Comparison of ENCODE assay signal across 22 mouse cellular contexts in the genomic region with DNA sequence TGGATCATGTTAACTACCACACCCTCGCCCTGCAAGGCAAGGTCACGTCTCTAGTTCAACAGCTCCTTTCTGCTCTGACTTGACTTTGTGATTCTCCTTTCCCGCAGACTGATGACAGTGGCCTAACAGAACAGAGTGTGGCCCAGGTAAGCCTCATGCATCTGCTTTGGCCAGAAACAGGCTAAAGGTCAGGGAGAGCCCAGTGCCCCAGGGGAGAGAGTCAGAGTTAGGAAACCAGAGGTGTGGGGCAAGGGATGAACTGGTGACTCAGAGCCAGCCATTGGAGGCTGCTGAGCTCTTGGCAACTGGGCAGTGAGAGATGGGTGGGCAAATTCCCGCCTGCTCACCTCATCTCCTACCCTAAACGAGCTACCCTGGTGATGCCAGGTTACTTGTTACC. TPM values are rescaled to one million over a fixed set of nuclear protein-coding genes. Genes with fewer than 3 reads are reported as not detected.
DNase-seq lines count a peak whose midpoint lies in the region; ATAC-seq lines count a peak whose summit lies in the region.
"Had no signal": no experiment of that assay in that cellular context is flagged by ENCODE, and none has a peak within 500 bp of the region (broad histone marks: within the 10 kb centered on the region; RNA-seq: fewer than 3 reads in every experiment).

No protein-coding gene starts in this region.

- WGBS in heart, embryonic 13.5 days, result 64% methylated on average over 5 of the region's 5 CpGs
- 63% methylated on average over 5 of the region's 5 CpGs for WGBS in heart, embryonic 12.5 days

- H3K9ac ChIP-seq in heart, embryonic 13.5 days, result peak overlapping the region; percentile 19
- no peak overlapping the region for H3K9ac ChIP-seq in heart, embryonic 12.5 days
- H3K9ac ChIP-seq: embryonic facial prominence, embryonic 15.5 days; heart, embryonic 15.5 days; hindbrain, embryonic 13.5 days had no signal

- no peaks in the 10 kb centered on the region for H3K9me3 ChIP-seq in heart, embryonic 13.5 days
- no peaks in the 10 kb centered on the region for H3K9me3 ChIP-seq in heart, embryonic 12.5 days (replicated peaks)
- H3K9me3 ChIP-seq: embryonic facial prominence, embryonic 15.5 days; forebrain, embryonic 10.5 days; heart, embryonic 15.5 days; hindbrain, embryonic 13.5 days had no signal

- peaks cover 21% of the 10 kb centered on the region for H3K4me1 ChIP-seq in heart, embryonic 13.5 days
- peaks cover 18% of the 10 kb centered on the region for H3K4me1 ChIP-seq in heart, embryonic 12.5 days (replicated peaks)

- H3K27ac ChIP-seq in heart, embryonic 13.5 days (replicated peaks), result no peak overlapping the region
- H3K27ac ChIP-seq in heart, embryonic 12.5 days (ENCODE audit: poor library complexity, severe bottlenecking), result no peak overlapping the region
- H3K27ac ChIP-seq: embryonic facial prominence, embryonic 15.5 days; forebrain, embryonic 10.5 days; heart, embryonic 15.5 days; hindbrain, embryonic 13.5 days; hindbrain, postnatal 0 days had no signal

- H3K27me3 ChIP-seq in heart, embryonic 13.5 days (replicated peaks), result peaks cover under 1% of the 10 kb centered on the region; the same call in 1 of the 2 replicates
- H3K27me3 ChIP-seq in heart, embryonic 12.5 days (replicated peaks), result no peaks in the 10 kb centered on the region
- H3K27me3 ChIP-seq: embryonic facial prominence, embryonic 15.5 days; heart, embryonic 15.5 days; hindbrain, embryonic 13.5 days had no signal

- no peak overlapping the region for H3K4me3 ChIP-seq in heart, embryonic 13.5 days
- H3K4me3 ChIP-seq in heart, embryonic 12.5 days, result no peak overlapping the region
- H3K4me3 ChIP-seq: embryonic facial prominence, embryonic 15.5 days; erythroblast, embryonic 14.5 days; forebrain, embryonic 10.5 days; heart, embryonic 15.5 days; hindbrain, embryonic 13.5 days had no signal

- ATAC-seq in heart, embryonic 13.5 days (ENCODE audit: extremely low read depth, insufficient number of reproducible peaks, low FRiP score, low TSS enrichment), result no peak
- ATAC-seq in heart, embryonic 12.5 days (ENCODE audit: insufficient number of reproducible peaks, low FRiP score), result no peak
- ATAC-seq in cerebellum, adult (ENCODE audit: insufficient number of reproducible peaks, low FRiP score, low TSS enrichment), result no peak
- ATAC-seq: forebrain, embryonic 14.5 days; hindbrain, postnatal 0 days had no signal

- peak; percentile 32 to 84 for DNase-seq in adrenal gland, adult (ENCODE audit: inconsistent age in 2 of 2, low spot score in 1 of 2)
- DNase-seq in adrenal gland, postnatal 4 days (ENCODE audit: low spot score in 2 of 2), result no peak
- DNase-seq in 3134 (ENCODE audit: extremely low read depth, insufficient read length, low spot score), result peak; percentile 48
- peak; percentile 71 for DNase-seq in adrenal gland, postnatal 10 days
- DNase-seq in left cerebral cortex, adult 9 months (ENCODE audit: low spot score in 2 of 2), result no peak
- DNase-seq: cerebellum, adult 18-20 months; cerebellum, adult 9-11 months; cerebellum, postnatal 36 days; gastrocnemius, postnatal 36 days; heart, adult 11 months; heart, postnatal 14 days; kidney, adult 11 months had no signal

- H3K36me3 ChIP-seq in heart, embryonic 13.5 days, result peaks cover 52% of the 10 kb centered on the region
- H3K36me3 ChIP-seq in heart, embryonic 12.5 days, result peaks cover 44% of the 10 kb centered on the region
- H3K36me3 ChIP-seq: forebrain, embryonic 10.5 days; hindbrain, embryonic 13.5 days had no signal

- H3K4me2 ChIP-seq in heart, embryonic 13.5 days, result no peak overlapping the region
- H3K4me2 ChIP-seq in heart, embryonic 12.5 days, result no peak overlapping the region
- H3K4me2 ChIP-seq: embryonic facial prominence, embryonic 15.5 days; heart, embryonic 15.5 days; hindbrain, embryonic 13.5 days had no signal

RNA-seq across cellular contexts. Expression of a gene that starts 7.8 kb away (rescaled TPM):
- total RNA-seq in adrenal gland, postnatal 4 days (2021), result 10 to 100 TPM; 53.2 to 62.5 TPM
- 109 and 113 TPM in 2 replicates for polyA plus RNA-seq in heart, embryonic 13.5 days (2015; fragmentation: Nextera tagmentation; extraction: Ambion mirVana)
- 105 TPM in 2 replicates for polyA plus RNA-seq in heart, embryonic 12.5 days (2016; fragmentation: Nextera tagmentation; extraction: Ambion mirVana)
- total RNA-seq in adrenal gland, postnatal 10 days (2021), result 10 to 100 TPM; 45.5 to 50.3 TPM

RNA-seq across cellular contexts. Expression of a gene that starts 27.7 kb away (rescaled TPM):
- 100 to 1,000 TPM; 269 to 272 TPM for total RNA-seq in adrenal gland, postnatal 4 days (2021)
- polyA plus RNA-seq in heart, embryonic 13.5 days (2015; fragmentation: Nextera tagmentation; extraction: Ambion mirVana), result 67.2 and 70.8 TPM in 2 replicates
- 85.8 and 89.7 TPM in 2 replicates for polyA plus RNA-seq in heart, embryonic 12.5 days (2016; fragmentation: Nextera tagmentation; extraction: Ambion mirVana)
- 100 to 1,000 TPM; 300 to 307 TPM for total RNA-seq in adrenal gland, postnatal 10 days (2021)

RNA-seq across cellular contexts. Expression of a gene that starts 58.9 kb away (rescaled TPM):
- 10 to 100 TPM; 71.6 to 74.7 TPM for total RNA-seq in adrenal gland, postnatal 4 days (2021)
- polyA plus RNA-seq in heart, embryonic 13.5 days (2015; fragmentation: Nextera tagmentation; extraction: Ambion mirVana), result 50.4 and 52.4 TPM in 2 replicates
- 52.3 and 58.0 TPM in 2 replicates for polyA plus RNA-seq in heart, embryonic 12.5 days (2016; fragmentation: Nextera tagmentation; extraction: Ambion mirVana)
- total RNA-seq in adrenal gland, postnatal 10 days (2021), result 10 to 100 TPM; 54.1 to 54.9 TPM

Comparison
In these comparisons a context has a peak if more than half of its experiments do, and no peak if none do; other contexts are left out.
1. DNase-seq: peak in adrenal gland, adult (2 of 2), 3134 (single experiment) and adrenal gland, postnatal 10 days (single experiment); none in adrenal gland, postnatal 4 days (0 of 2) and left cerebral cortex, adult 9 months (0 of 2).